Mouse (Mus musculus) right cerebral cortex, postnatal 25 days (tissue): ENCODE data around the gene Lbp.

Experiments
- DNase-seq: peaks from one replicate; pipeline ENCODE4 v3.0.0; 2022

Lbp gene

GRCm38 (mm10) chr2:158305948-158306695 is at the start of gene Lbp:
TSS of gene Lbp (plus strand) at chr2:158306493.
- DNase-seq, result no peak

- DNase-seq, result no peak
Observed at GRCm38 (mm10) chr2:158256894-158257293, 49.4 kb upstream of the Lbp start.

GRCm38 (mm10) chr2:158258005-158258418 is 48.3 kb upstream of the Lbp start, which contains the start of gene Bpi:
TSS of gene Bpi (plus strand) at chr2:158258094.
- no peak for DNase-seq

- peak; percentile 27 for DNase-seq
Observed at GRCm38 (mm10) chr2:158258781-158259180, 47.5 kb upstream of the Lbp start.

- no peak for DNase-seq
Observed at GRCm38 (mm10) chr2:158259498-158259897, 46.8 kb upstream of the Lbp start.

- DNase-seq, result no peak
Observed at GRCm38 (mm10) chr2:158264877-158265276, 41.4 kb upstream of the Lbp start.

- DNase-seq, result no peak
Observed at GRCm38 (mm10) chr2:158270017-158270416, 36.3 kb upstream of the Lbp start.

GRCm38 (mm10) chr2:158273646-158274045 is 32.6 kb upstream of the Lbp start:
- DNase-seq, result no peak

- no peak for DNase-seq
Observed at GRCm38 (mm10) chr2:158275349-158275748, 30.9 kb upstream of the Lbp start.

GRCm38 (mm10) chr2:158275811-158276210 is 30.5 kb upstream of the Lbp start:
- DNase-seq, result no peak

GRCm38 (mm10) chr2:158276451-158276850 is 29.8 kb upstream of the Lbp start:
- no peak for DNase-seq

GRCm38 (mm10) chr2:158276878-158277277 is 29.4 kb upstream of the Lbp start:
- no peak for DNase-seq

- no peak for DNase-seq
Observed at GRCm38 (mm10) chr2:158279656-158280055, 26.6 kb upstream of the Lbp start.

GRCm38 (mm10) chr2:158281497-158282205 is 24.6 kb upstream of the Lbp start:
- DNase-seq, result no peak

GRCm38 (mm10) chr2:158283136-158283535 is 23.2 kb upstream of the Lbp start:
- no peak for DNase-seq

GRCm38 (mm10) chr2:158283771-158284170 is 22.5 kb upstream of the Lbp start:
- DNase-seq, result no peak

GRCm38 (mm10) chr2:158284571-158284970 is 21.7 kb upstream of the Lbp start:
- no peak for DNase-seq

- no peak for DNase-seq
Observed at GRCm38 (mm10) chr2:158285655-158286054, 20.6 kb upstream of the Lbp start.

GRCm38 (mm10) chr2:158295700-158296099 is 10.6 kb upstream of the Lbp start:
- DNase-seq, result no peak

- DNase-seq, result no peak
Observed at GRCm38 (mm10) chr2:158299203-158299602, 7.1 kb upstream of the Lbp start.

- DNase-seq, result no peak
Observed at GRCm38 (mm10) chr2:158299731-158300130, 6.6 kb upstream of the Lbp start.

GRCm38 (mm10) chr2:158302807-158303206 is 3.5 kb upstream of the Lbp start:
- DNase-seq, result no peak

GRCm38 (mm10) chr2:158306696-158307049 is 380 bp downstream of the Lbp start:
- no peak for DNase-seq

- DNase-seq, result peak; percentile 26
Observed at GRCm38 (mm10) chr2:158308276-158308675, 2.0 kb downstream of the Lbp start.
